Mouse (Mus musculus): ENCODE measurements at regions not wholly inside any gene's neighbourhood (a gene's known extent, or its start where the extent isn't known, plus 50 kb on each side); places are given as distances from the start of the nearest gene placed in this dataset.

GRCm38 (mm10) chr14:80901346-80901745 is 917.5 kb downstream of the Olfm4 start:
- ATAC-seq (ENCODE audit: low TSS enrichment): peak; percentile 59

- peak; percentile 72 for ATAC-seq (ENCODE audit: low TSS enrichment)
Measured at GRCm38 (mm10) chr14:80901759-80902163, 917.9 kb downstream of the Olfm4 start.

- ATAC-seq (ENCODE audit: low TSS enrichment): no peak
Measured at GRCm38 (mm10) chr14:80916031-80916430, 932.1 kb downstream of the Olfm4 start.

- ATAC-seq (ENCODE audit: low TSS enrichment): no peak
Measured at GRCm38 (mm10) chr14:80923732-80924131, 939.9 kb downstream of the Olfm4 start.

GRCm38 (mm10) chr14:80959966-80960365 is 976.1 kb downstream of the Olfm4 start:
- ATAC-seq (ENCODE audit: low TSS enrichment): no peak

- no peak for ATAC-seq (ENCODE audit: low TSS enrichment)
Measured at GRCm38 (mm10) chr14:80975795-80976194, 991.9 kb downstream of the Olfm4 start.

GRCm38 (mm10) chr14:80976662-80977061 is 992.8 kb downstream of the Olfm4 start:
- ATAC-seq (ENCODE audit: low TSS enrichment): no peak

GRCm38 (mm10) chr14:80979475-80979874 is 995.6 kb downstream of the Olfm4 start:
- no peak for ATAC-seq (ENCODE audit: low TSS enrichment)

GRCm38 (mm10) chr14:80990192-80990591 is 1006.3 kb downstream of the Olfm4 start:
- ATAC-seq (ENCODE audit: low TSS enrichment): peak; percentile 47; the same call in 1 of the 2 replicates

- ATAC-seq (ENCODE audit: low TSS enrichment): no peak
Measured at GRCm38 (mm10) chr14:80990679-80991286, 1006.9 kb downstream of the Olfm4 start.

GRCm38 (mm10) chr14:80999030-80999429 is 1015.1 kb downstream of the Olfm4 start:
- no peak for ATAC-seq (ENCODE audit: low TSS enrichment)

GRCm38 (mm10) chr14:81013208-81013607 is 1029.3 kb downstream of the Olfm4 start:
- ATAC-seq (ENCODE audit: low TSS enrichment): no peak

GRCm38 (mm10) chr14:81031475-81031874 is 1047.6 kb downstream of the Olfm4 start:
- no peak for ATAC-seq (ENCODE audit: low TSS enrichment)

GRCm38 (mm10) chr14:81037635-81038034 is 1053.8 kb downstream of the Olfm4 start:
- ATAC-seq (ENCODE audit: low TSS enrichment): no peak

GRCm38 (mm10) chr14:81038045-81038444 is 1054.2 kb downstream of the Olfm4 start:
- no peak for ATAC-seq (ENCODE audit: low TSS enrichment)

Data from frontal cortex, adult (tissue).